Mouse (Mus musculus) neural tube, embryonic 12.5 days (tissue): ENCODE data around the gene Cyp2e1. TPM values are rescaled to one million over a fixed set of nuclear protein-coding genes. Genes with fewer than 3 reads are reported as not detected.

Experiments
- ATAC-seq: fragments of 200-750 bp; cut with Nextera tagmentation; 2 replicates; pipeline ENCODE4 v1.8.0; 2017; ENCODE audit warnings: low read depth, mild to moderate bottlenecking, moderate TSS enrichment, moderate library complexity; ENCODE audit not compliant: low FRiP score
- H3K27ac ChIP-seq: fragments of 300-500 bp; sonication (generic); 2 replicates; pipeline ENCODE4 v1.5.1; 2016
- H3K27me3 ChIP-seq: fragments of 300-500 bp; sonication (generic); replicated peaks from 2 replicates; pipeline ENCODE4 v1.6.1; 2016; ENCODE audit warnings: mild to moderate bottlenecking
- H3K36me3 ChIP-seq: fragments of 300-500 bp; sonication (generic); 2 replicates; pipeline ENCODE4 v1.6.1; 2016; ENCODE audit warnings: mild to moderate bottlenecking
- H3K4me1 ChIP-seq: fragments of 300-500 bp; sonication (generic); 2 replicates; pipeline ENCODE4 v1.6.1; 2016
- H3K4me2 ChIP-seq: fragments of 300-500 bp; sonication (generic); replicated peaks from 2 replicates; pipeline ENCODE4 v1.6.1; 2016; ENCODE audit warnings: mild to moderate bottlenecking
- H3K4me3 ChIP-seq: fragments of 300-500 bp; sonication (generic); 2 replicates; pipeline ENCODE4 v1.5.1; 2016
- H3K9ac ChIP-seq: fragments of 300-500 bp; sonication (generic); 2 replicates; pipeline ENCODE4 v1.6.1; 2016; ENCODE audit warnings: mild to moderate bottlenecking
- H3K9me3 ChIP-seq: fragments of 300-500 bp; sonication (generic); 2 replicates; pipeline ENCODE4 v1.6.1; 2016; ENCODE audit warnings: mild to moderate bottlenecking
- WGBS: fragments of 180-500 bp; shearing (Covaris S2); methylation state at CpG from one replicate; pipeline ENCODE4 v1.1.7; 2016; 5-methylcytosine and 5-hydroxymethylcytosine counted together
- polyA plus RNA-seq: library from polyadenylated mRNA; unstranded; fragments of >200 nt; fragmentation: Nextera tagmentation; extraction: Ambion mirVana; gene quantifications from 2 replicates; pipeline ENCODE4 v1.2.1, GENCODE M21; 2016

Cyp2e1 gene
- polyA plus RNA-seq, 1 experiment from 2014 or later, result not detected

DNA sequence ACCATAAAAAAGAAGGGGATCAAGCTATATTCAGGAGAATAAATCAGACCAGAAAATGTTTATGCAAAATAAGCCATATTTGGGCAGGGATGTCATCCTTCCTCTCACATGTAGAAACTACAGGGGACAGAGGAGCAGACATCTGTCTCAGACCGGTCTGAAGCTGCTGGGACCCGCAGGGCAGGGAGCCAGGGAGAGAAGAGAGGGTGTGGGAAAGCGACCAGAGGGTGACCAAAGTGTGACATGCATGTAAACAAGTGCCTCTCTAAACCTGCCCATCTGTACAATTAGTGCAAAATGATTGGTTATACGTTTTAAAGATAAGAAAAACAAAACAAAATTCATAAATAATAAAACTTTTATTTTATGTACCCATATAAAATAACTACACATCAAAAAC is 56.6 kb downstream of the Cyp2e1 start:
- Histone ChIP-seq H3K4me1 (no peaks in the 10 kb centered on the region), H3K4me2 (no peak overlapping the region), H3K4me3 (no peak overlapping the region), H3K9ac (no peak overlapping the region), H3K27me3 (no peaks in the 10 kb centered on the region), H3K36me3 (no peaks in the 10 kb centered on the region), H3K9me3 (no peaks in the 10 kb centered on the region), H3K27ac (no peak overlapping the region)
- WGBS, result 67% methylated on average over 4 of the region's 4 CpGs
- no peak for ATAC-seq

DNA sequence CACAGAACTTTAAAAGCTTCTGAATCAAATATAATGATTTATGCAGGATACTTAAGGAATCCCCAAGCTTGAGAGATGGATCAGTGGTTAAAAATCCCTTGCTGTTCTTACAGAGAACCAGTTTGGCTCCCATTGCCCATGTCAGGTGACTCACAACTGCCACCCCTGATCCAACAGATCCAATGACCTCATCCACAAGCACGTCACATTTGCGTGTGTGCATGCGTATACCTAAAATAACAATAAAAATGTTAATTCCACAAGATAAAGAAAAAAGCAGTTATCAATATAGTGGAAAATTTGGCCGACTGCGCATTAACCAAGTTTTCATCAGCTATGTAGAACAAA is 57.7 kb downstream of the Cyp2e1 start:
- WGBS, result 55% methylated on average over 5 of the region's 5 CpGs
- peak overlapping the region; percentile 70 for H3K4me2 ChIP-seq
- H3K27ac ChIP-seq, result no peak overlapping the region
- H3K4me3 ChIP-seq, result peak overlapping the region; percentile 50
- H3K27me3 ChIP-seq, result no peaks in the 10 kb centered on the region
- no peaks in the 10 kb centered on the region for H3K9me3 ChIP-seq
- no peaks in the 10 kb centered on the region for H3K4me1 ChIP-seq
- ATAC-seq, result peak; percentile 57; the same call in 1 of the 2 replicates
- no peaks in the 10 kb centered on the region for H3K36me3 ChIP-seq
- H3K9ac ChIP-seq, result no peak overlapping the region; the same call in 1 of the 2 replicates

DNA sequence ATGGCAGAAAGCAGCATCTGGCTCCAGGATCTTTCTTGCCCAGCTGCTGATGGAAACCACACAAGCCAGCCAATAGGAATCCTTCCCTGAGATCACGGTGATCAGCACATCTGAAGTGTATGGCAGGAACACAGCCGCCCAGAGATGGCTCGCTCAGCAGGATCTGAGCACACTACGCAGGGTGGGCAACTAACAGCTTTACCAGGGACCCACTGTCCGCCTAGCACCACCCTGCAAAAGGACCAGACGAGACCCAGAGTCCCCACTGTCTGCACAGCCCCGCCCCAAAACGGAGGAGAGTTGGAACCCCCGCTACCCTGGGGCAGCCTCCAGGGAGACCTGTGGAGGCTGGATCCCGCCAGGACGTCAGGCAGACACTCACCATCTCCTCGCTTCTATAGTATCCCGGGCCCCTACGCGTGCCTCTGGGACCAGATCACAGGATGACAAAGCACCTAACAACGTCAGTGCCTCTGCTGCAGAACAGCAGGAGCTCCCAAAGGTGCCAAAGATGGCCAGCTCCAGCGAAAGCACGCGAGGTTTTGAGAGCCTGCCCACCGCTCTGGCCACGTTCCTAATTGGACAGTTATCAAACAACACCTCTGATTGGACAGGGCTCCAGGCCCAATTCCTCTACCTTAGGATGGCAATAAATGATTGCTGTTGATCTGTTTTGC is 58.3 kb downstream of the Cyp2e1 start, which contains the start of gene Zfp941:
TSS of gene Zfp941 (minus strand) at position 526 of the 677 bp plus-strand sequence.
- peak within 1 kb of the TSS; percentile 70 for H3K4me2 ChIP-seq
- no peaks in the 10 kb centered on the region for H3K4me1 ChIP-seq
- peak; percentile 90 for ATAC-seq
- H3K36me3 ChIP-seq, result no peaks in the 10 kb centered on the region
- H3K9me3 ChIP-seq, result no peaks in the 10 kb centered on the region
- 1% methylated on average over 21 of the region's 21 CpGs for WGBS
- peak within 1 kb of the TSS; percentile 50 for H3K4me3 ChIP-seq
- peak within 1 kb of the TSS; percentile 68 for H3K27ac ChIP-seq
- no peaks in the 10 kb centered on the region for H3K27me3 ChIP-seq
- H3K9ac ChIP-seq, result peak within 1 kb of the TSS; percentile 64

DNA sequence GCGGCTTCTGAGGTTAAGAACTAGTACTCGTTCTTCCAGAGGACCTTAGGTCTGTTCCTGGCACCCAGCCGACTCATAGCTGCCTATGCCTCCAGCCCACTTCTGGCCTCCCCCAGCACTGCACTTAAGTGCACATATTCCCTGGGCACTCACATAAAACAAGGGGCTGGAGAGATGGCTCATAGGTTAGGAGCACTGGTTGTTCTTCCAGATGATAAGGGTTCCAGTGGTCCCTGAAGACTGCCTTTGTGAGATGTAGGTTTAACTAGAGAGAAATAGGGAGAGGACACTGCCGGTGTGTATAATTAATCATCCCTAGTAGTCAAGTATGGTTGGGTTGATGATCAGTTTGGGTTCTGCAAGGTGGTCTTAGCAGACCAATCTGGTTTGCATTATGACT is 59.2 kb downstream of the Cyp2e1 start:
- Histone ChIP-seq H3K9me3 (no peaks in the 10 kb centered on the region), H3K4me2 (no peak overlapping the region), H3K27ac (no peak overlapping the region), H3K4me1 (no peaks in the 10 kb centered on the region), H3K36me3 (no peaks in the 10 kb centered on the region), H3K27me3 (no peaks in the 10 kb centered on the region), H3K4me3 (no peak overlapping the region), H3K9ac (no peak overlapping the region)
- 89% methylated on average over 4 of the region's 4 CpGs for WGBS
- no peak for ATAC-seq

Other genes starting within 250 kb of the Cyp2e1 start
- not detected in 2 replicates for gene Olfr538, start 195.9 kb upstream of the Cyp2e1 start, polyA plus RNA-seq
- gene Olfr46, start 162.5 kb upstream of the Cyp2e1 start, polyA plus RNA-seq, result 0.03 TPM in 1 of 2 replicates, not detected in the other
- gene Olfr61, start 134.8 kb upstream of the Cyp2e1 start, polyA plus RNA-seq, result not detected in 2 replicates
- gene Olfr53, start 117.3 kb upstream of the Cyp2e1 start, polyA plus RNA-seq, result not detected in 2 replicates
- not detected in 2 replicates for gene Olfr539, start 103.8 kb upstream of the Cyp2e1 start, polyA plus RNA-seq
- not detected in 2 replicates for gene Olfr45, start 81.8 kb upstream of the Cyp2e1 start, polyA plus RNA-seq
- not detected in 2 replicates for gene Olfr541, start 66.5 kb upstream of the Cyp2e1 start, polyA plus RNA-seq
- gene Syce1, start 24.1 kb downstream of the Cyp2e1 start, polyA plus RNA-seq, result 0.23 and 0.30 TPM in 2 replicates
- gene Zfp941, start 58.4 kb downstream of the Cyp2e1 start, polyA plus RNA-seq, result 13.2 and 15.3 TPM in 2 replicates
- not detected in 2 replicates for gene Urah, start 71.3 kb downstream of the Cyp2e1 start, polyA plus RNA-seq
- not detected in 2 replicates for gene Scgb1c1, start 81.8 kb downstream of the Cyp2e1 start, polyA plus RNA-seq
- gene Odf3, start 84.1 kb downstream of the Cyp2e1 start, polyA plus RNA-seq, result not detected in 2 replicates
- gene Gm45785, start 92.6 kb downstream of the Cyp2e1 start, polyA plus RNA-seq, result not detected in 2 replicates
- 89.1 and 94.8 TPM in 2 replicates for gene Ric8a, start 93.2 kb downstream of the Cyp2e1 start, polyA plus RNA-seq
- gene Bet1l, start 93.8 kb downstream of the Cyp2e1 start, polyA plus RNA-seq, result 30.3 and 34.2 TPM in 2 replicates
- gene Psmd13, start 118.2 kb downstream of the Cyp2e1 start, polyA plus RNA-seq, result 293 and 317 TPM in 2 replicates
- gene Sirt3, start 118.6 kb downstream of the Cyp2e1 start, polyA plus RNA-seq, result 32.4 and 33.1 TPM in 2 replicates
- 1.9 and 2.2 TPM in 2 replicates for gene Cox8b, start 136.7 kb downstream of the Cyp2e1 start, polyA plus RNA-seq
- 0.08 TPM in 1 of 2 replicates, not detected in the other for gene Nlrp6, start 157.2 kb downstream of the Cyp2e1 start, polyA plus RNA-seq
- gene Pgghg, start 177.7 kb downstream of the Cyp2e1 start, polyA plus RNA-seq, result 11.2 and 12.2 TPM in 2 replicates
- gene Ifitm5, start 186.6 kb downstream of the Cyp2e1 start, polyA plus RNA-seq, result 1.2 and 1.6 TPM in 2 replicates
- gene Gm45717, start 192.2 kb downstream of the Cyp2e1 start, polyA plus RNA-seq, result 0.55 TPM in 1 of 2 replicates, not detected in the other
- gene Ifitm2, start 192.2 kb downstream of the Cyp2e1 start, polyA plus RNA-seq, result 314 and 316 TPM in 2 replicates
- gene Ifitm1, start 203.5 kb downstream of the Cyp2e1 start, polyA plus RNA-seq, result 10.1 and 13.6 TPM in 2 replicates
- 23.9 and 29.2 TPM in 2 replicates for gene Ifitm3, start 247.0 kb downstream of the Cyp2e1 start, polyA plus RNA-seq